Mouse (Mus musculus) cortical plate, adult 2 months (tissue): ENCODE measurements at regions not wholly inside any gene's neighbourhood (a gene's known extent, or its start where the extent isn't known, plus 50 kb on each side); places are given as distances from the start of the nearest gene placed in this dataset.

Experiments
- CTCF ChIP-seq: fragments of 200-500 bp; IDR thresholded peaks from 2 replicates; pipeline ENCODE4 v1.5.1; 2011; ENCODE audit warnings: mild to moderate bottlenecking, control low read depth, low read length; ENCODE audit not compliant: insufficient read depth; ENCODE audit errors: extremely low read depth
- POLR2A ChIP-seq: fragments of 200-500 bp; IDR thresholded peaks from 2 replicates; pipeline ENCODE4 v1.6.1; 2011; ENCODE audit warnings: mild to moderate bottlenecking, low read length, control low read depth; ENCODE audit not compliant: insufficient read depth; ENCODE audit errors: extremely low read depth

DNA sequence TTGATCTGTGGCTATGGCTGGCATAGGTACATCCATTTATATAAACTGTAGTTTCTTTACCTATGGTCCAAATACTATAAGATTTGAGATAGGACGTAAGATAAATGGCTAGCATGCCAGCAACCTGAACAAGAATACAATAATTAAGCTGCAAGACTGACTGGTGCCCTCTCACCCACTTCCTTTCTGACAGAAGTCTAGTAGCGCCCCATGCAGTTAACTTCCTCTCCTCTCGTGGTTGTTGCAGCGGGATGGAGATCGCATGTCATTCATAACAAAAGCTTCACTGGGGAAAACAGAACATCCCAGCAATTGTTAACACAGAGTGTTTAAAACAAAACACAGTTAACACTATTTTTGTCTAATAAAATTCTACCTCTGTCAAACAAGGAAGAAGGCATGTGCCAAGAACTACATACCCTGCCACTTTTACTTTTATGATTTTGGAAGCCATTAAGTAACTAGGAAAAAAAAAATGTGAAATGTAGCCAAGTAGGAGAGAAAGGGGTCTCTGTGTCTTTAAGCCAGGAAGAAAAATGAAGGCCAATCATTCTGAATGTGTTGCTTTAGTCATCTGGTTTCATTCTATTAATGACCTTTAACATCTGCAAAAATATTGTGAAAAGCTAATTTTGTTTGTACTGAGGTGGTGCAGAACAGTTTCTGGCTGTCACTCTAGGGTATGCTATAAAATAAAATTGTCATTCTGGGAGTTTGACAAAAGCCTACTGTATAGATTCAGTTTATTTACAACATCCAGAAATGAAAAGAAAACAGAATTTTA lies 261.0 kb downstream of the Car8 start:
- TF ChIP-seq CTCF = no peak
- TF ChIP-seq POLR2A = no peak
